Mouse (Mus musculus): Measurements from ENCODE around the gene Gm10188.
A peak's percentile ranks its signal among the peaks of the same experiment; 100 is the strongest.

Gm10188 gene

DNA sequence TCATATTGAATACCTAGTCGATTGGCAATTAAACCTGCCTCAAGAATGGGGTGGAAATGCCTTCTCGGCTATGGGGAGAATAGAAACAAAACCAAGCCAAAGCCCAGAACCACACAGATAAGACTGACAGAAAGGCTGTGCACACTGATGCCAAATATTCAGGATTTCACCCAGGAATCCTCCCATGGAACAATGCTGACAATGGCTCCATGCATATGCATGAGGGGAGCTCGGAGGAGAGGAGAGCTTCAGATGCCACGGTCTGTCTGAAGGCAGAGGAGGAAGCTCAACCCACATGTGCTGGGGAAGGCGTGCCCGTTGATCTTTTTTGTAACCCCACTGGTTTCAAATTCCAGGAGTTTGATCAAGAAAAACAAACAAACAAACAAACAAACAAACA is 7.4 kb downstream of the Gm10188 start:
- DNase-seq = no peak

DNA sequence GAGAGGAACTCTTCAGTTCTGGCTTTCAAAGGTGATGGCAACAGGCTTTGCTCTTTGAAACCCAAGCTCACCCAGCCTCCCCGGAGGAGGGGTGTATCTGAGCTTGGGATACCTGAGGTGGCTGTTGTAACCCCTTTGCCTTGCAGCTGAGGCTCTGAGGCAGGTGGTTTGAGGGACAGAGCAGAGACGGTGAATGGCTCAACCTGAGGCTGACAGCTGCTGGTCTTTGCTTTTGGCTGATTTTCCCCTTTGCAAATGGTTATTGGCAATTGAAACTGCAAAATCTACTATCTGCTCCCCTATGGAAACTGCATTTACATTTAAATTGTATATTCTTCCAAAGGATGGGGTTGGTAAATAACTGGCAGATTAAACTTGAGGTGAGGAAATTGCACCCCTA is 7.9 kb downstream of the Gm10188 start:
- DNase-seq = no peak

DNA sequence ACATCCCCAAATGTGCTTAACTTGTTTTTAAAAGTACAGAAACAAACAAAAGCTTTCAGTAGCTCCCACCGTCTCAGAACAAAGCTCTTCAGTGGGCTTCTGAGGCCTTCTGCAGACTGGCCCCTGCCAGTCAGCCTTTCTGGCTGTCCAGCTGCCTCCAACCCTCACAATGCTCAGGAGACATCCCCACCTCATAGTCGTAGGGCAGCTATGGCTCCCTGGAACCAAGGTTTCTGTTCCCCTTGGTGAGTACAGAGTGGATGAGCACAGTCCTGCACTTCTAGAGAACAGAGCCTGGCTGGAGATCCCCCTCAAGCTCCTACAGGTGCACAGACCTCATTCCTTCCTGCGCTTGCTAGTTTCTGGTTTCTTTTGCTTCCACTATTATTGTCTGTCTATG is 13.3 kb downstream of the Gm10188 start:
- no peak for DNase-seq

DNA sequence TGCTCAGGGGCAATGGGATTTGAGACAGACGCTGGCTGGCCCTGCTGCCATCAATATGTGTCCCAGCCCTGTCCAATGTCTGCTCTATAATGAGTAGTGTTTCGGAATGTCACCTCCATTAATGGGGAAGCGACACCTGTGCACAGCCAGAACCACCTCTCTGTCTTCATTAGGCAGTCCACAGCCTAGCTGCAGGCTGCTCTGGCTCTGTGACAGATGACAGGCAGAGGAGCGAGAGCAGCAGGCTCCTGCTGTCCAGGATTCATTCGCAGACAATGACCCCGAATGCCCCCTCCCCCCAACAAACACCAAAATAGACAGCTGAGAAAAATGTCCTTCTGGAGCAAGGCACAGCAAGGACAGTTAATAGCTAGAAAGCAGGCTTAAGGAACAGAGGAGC is 16.5 kb downstream of the Gm10188 start:
- no peak for DNase-seq

DNA sequence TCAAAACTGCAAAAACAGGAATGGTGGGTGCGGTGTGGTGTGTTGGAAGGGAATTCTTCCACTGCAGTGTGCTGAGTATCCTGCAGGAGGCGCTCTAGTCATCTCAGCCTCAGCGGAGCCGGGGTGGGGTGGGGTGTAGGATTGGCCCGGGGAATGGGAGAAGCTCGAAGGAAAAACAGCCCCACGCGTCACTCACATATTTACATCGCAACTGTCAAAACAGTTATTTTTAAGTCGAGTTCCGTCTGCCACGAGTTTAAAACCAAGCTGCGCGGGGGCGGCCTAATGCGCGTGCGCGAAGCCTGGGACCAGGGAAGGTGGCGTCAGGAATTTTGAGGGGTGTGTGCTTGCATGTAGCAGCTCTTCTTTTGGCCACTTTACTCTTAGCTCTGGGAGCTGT is 17.3 kb downstream of the Gm10188 start:
- peak; percentile 94 for DNase-seq

- no peak for DNase-seq
Measured at GRCm38 (mm10) chr1:132211672-132212071, 17.9 kb downstream of the Gm10188 start.

GRCm38 (mm10) chr1:132210922-132211321 is 18.6 kb downstream of the Gm10188 start:
- no peak for DNase-seq

DNA sequence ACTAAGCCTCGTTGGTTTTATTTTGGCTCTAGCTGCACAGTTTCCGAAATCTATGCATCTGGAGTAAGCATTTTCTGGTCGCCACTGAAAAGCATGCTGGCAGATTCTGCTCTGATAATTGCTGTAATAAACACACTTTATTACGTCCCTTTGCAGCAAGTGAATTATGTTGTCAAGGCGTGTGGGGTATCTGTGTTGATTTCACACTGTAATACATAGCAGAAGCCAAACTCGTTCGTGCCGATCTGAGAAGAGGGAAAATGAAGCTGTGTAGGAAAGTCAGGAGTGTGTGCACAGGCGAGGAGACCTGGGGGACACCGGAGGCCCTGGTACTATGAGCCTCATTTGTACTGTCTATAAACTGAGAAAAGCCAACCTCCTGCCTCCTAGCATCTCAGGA is 20.2 kb downstream of the Gm10188 start:
- DNase-seq = no peak

GRCm38 (mm10) chr1:132208154-132208553 is 21.4 kb downstream of the Gm10188 start:
- no peak for DNase-seq

GRCm38 (mm10) chr1:132206828-132207227 is 22.7 kb downstream of the Gm10188 start:
- no peak for DNase-seq

GRCm38 (mm10) chr1:132205958-132206357 is 23.6 kb downstream of the Gm10188 start:
- no peak for DNase-seq

DNA sequence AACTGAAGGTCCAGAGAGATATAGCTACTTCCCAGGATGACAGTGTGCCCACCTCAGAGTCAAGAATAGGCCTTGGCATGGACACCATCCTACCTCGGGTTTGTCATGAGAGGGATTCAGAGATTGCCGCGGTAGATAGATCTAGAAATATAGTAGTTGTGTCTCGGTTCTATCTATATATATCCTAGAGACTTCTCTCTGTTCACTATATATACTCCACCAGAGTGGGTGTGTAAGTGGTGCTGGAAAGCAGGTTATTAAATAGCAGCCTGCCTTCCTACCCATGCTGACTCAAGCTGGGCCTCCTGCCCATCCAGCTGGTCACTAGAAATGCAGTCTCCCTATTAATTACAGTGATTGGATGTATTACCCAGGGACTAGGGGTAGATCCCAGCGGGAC is 26.8 kb downstream of the Gm10188 start:
- DNase-seq = no peak

- peak; percentile 75 for DNase-seq
Measured at GRCm38 (mm10) chr1:132201936-132202335, 27.6 kb downstream of the Gm10188 start.

DNA sequence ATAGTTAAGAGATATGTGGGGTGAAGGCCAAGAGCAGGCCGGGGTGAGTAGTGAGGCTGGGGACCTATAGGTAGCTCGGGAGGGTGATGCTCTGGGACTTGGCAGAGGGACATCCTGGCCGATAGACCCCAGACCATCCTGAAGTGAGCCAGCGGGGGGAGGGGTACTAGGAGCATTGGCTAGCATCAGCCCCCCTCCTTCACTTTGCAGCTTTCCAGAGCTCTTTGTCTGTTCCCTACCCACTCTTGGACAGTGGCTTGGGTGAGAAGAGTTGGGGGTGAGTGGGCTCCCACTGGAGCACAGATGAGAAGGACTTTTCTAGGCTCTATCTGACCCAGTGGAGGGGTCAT is 28.1 kb downstream of the Gm10188 start:
- peak; percentile 73 for DNase-seq

GRCm38 (mm10) chr1:132200562-132201510 is 28.7 kb downstream of the Gm10188 start:
- peak; percentile 83 for DNase-seq

DNA sequence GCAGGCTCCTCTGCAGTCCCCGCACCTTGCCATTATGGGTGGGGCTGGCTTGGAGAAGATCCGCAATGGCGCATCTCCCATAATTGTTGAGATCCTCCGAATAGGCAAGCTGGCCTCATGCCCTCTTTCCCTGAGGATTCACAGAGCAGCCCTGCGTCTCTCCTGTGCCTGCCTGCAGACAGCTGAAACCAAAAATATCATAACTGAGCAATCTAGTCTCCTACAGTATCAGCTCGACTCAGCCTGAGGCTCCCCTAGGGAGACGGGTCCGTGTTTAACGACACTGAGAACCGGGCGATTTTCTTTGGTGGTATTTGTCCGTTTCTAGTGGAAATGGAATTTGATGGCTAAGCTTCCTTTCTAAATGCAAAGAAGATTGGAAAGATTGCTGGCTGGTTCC is 29.6 kb downstream of the Gm10188 start:
- DNase-seq = peak; percentile 71

DNA sequence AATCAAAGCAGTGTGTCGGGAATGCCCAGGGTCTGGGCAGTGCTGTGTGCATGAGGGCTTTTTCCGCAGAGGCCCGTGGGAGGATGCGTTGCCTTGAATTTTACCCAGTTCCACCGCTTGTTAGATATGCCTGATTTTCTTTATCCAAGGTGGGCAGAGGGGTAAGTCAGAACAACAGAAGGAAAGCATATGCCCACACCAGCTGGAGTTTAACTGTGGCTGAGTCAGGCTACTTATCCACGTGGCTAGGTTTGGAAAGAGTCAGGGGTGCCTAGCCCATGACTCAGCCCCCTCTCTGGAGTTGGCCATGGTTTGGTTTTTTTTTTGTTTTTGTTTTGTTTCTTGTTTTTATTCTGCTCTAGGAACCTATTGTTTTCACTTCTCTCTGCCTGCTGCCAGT is 30.3 kb downstream of the Gm10188 start:
- DNase-seq = peak; percentile 58

GRCm38 (mm10) chr1:132198401-132199071 is 31.0 kb downstream of the Gm10188 start:
- DNase-seq = peak; percentile 75

DNA sequence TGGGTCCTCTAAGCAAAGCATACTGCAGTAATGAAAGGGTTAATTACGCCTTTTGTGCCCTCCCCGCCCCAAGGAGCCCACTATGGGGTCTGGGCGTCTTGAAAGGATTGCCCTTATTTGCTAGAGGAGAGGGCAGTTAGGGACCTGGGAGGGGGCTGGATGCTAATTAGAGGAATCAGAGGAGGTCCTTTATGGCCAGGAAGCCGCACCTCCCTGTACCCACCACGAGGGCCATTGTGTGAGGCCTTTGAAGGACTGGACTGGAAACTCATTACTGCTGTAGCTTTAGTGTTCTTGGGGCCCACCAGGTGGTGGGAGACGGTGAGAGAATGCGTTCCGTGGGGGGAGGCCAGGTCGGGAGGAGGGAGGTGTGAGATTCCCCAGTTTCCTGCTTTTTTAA is 31.9 kb downstream of the Gm10188 start:
- DNase-seq = peak; percentile 68

- DNase-seq = no peak
Measured at GRCm38 (mm10) chr1:132196337-132196736, 33.2 kb downstream of the Gm10188 start.

DNA sequence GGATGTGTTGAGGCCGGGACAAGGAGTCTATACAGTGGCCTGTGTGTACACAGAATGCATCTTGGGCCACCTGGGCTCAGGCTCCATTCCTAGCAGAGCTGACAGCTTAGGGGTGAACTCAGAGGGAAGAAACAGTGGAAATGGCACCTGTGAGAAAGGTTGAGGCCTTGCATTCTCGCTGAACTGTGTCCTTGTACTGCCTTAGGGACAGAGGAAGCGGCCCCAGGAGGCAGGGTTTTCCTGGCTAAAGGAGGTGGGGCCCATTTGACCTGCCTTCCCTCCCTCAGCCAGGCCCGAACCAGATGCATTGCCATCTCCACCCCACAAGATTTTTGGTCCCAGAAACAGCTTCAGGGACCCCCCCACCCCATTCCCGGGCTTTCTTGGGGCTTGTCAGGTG is 33.9 kb downstream of the Gm10188 start:
- DNase-seq = no peak

- DNase-seq = no peak
Measured at GRCm38 (mm10) chr1:132195100-132195499, 34.5 kb downstream of the Gm10188 start.

DNA sequence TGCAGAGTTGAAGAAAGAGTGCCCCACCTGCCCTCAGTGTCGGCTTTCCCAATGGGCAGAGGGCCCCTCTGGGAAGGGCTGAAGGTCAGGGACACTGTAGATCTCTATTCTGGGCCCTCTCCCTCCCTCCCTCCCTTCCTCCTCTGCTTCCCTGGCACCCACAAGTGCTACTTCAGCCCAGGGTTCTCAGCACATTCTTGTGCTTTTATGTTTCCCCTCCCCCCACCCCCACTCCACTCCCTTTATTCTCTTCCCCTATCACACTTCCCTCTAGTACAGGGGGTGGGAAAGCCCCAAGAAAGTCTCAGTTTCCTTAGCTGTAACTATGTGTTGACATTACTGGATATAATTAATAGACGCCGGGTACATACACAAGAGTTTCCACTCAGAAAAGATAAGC is 34.9 kb downstream of the Gm10188 start:
- DNase-seq = no peak

- no peak for DNase-seq
Measured at GRCm38 (mm10) chr1:132193806-132194205, 35.8 kb downstream of the Gm10188 start.
